Mouse (Mus musculus) spleen, adult 2 months (tissue): ENCODE results near the gene Rad51b.

Source experiments
- CTCF ChIP-seq: fragments of 200-500 bp; IDR thresholded peaks from 2 replicates; pipeline ENCODE4 v1.5.1; 2011; ENCODE audit warnings: mild to moderate bottlenecking, inconsistent platforms; ENCODE audit not compliant: insufficient read depth, insufficient read length, insufficient replicate concordance; ENCODE audit errors: extremely low read depth
- POLR2A ChIP-seq: fragments of 200-500 bp; IDR thresholded peaks from 2 replicates; pipeline ENCODE4 v1.6.1; 2011; ENCODE audit warnings: low read depth, low read length, inconsistent platforms

- TF ChIP-seq CTCF, result no peak
- no peak for TF ChIP-seq POLR2A
Observed at GRCm38 (mm10) chr12:79856116-79856909, 559.2 kb downstream of the Rad51b start.
